Mouse (Mus musculus): Measurements from ENCODE around the gene Ppp1r1b.

DNA sequence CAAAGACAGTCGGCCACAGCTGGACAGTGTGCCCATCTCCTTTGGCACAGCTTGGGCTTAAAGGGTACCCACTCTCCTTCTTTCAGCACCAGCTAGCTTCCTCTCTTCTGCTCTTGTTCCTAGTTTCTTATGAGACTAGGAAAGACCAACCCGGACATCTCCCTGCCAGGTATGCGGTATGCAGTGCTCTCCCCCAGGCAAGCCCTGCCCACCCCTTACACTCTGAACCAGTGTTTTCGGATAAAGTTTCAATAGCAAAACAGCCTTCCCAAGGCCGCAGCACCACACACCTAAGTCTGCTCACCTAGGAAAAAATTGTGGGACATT is 26.6 kb upstream of the Ppp1r1b start:
- TF ChIP-seq CTCF (IDR thresholded peaks at IDR 0.05; ENCODE audit: low read depth) = no peak
- TF ChIP-seq EP300 (IDR thresholded peaks at IDR 0.05; ENCODE audit: low read depth) = no peak
